Mouse (Mus musculus) megakaryocyte progenitor cell, adult 5-6 weeks (primary cell): ENCODE measurements at regions not wholly inside any gene's neighbourhood (a gene's known extent, or its start where the extent isn't known, plus 50 kb on each side); places are given as distances from the start of the nearest gene placed in this dataset.
"Not testable (repeated sequence)": the region's sequence is repeated elsewhere in the genome, so short reads cannot be mapped to it uniquely, and the experiment has no call there.

Experiments
- ATAC-seq: replicated peaks from 2 replicates; pipeline ENCODE4 v1.8.0; 2016; ENCODE audit warnings: mild to moderate bottlenecking, moderate TSS enrichment, inconsistent platforms; ENCODE audit not compliant: poor library complexity

DNA sequence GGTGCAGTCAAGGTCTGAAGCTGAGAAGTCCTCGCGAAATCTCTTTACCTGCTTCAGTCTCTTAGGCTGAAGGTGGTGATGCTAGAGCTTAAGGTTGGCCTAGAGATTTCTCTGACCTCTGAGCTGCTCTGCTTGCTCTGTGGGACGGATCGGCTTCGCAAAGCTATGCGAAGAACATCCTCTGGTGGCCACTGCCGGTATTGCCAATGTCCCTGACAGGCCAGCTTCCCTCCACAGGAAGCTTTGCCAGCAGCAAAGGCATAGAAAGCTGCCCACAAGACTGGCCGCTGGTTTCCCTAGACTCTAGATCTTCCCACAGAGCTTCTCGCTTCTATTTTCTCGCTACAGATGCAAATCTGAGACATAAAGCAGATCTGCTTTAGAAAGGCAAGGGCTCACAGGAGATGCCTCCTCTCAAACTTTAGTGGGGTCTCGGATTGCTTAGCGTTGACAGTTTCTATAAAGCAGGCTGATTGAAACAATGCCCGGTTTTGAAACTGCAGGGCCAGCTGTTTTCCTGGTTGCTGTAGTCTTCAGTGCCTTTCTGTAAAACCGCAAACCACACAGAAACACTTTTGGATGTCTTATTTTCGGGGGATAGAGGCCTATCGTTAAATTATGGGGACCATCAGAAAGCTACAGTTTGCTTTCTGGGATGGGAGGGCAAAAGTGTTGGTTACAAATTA lies 153.7 kb downstream of the Car8 start:
- peak; percentile 99 for ATAC-seq

- no peak for ATAC-seq
These were observed 159.5 kb downstream of the Car8 start for GRCm38 (mm10) chr4:8079349-8079748.

DNA sequence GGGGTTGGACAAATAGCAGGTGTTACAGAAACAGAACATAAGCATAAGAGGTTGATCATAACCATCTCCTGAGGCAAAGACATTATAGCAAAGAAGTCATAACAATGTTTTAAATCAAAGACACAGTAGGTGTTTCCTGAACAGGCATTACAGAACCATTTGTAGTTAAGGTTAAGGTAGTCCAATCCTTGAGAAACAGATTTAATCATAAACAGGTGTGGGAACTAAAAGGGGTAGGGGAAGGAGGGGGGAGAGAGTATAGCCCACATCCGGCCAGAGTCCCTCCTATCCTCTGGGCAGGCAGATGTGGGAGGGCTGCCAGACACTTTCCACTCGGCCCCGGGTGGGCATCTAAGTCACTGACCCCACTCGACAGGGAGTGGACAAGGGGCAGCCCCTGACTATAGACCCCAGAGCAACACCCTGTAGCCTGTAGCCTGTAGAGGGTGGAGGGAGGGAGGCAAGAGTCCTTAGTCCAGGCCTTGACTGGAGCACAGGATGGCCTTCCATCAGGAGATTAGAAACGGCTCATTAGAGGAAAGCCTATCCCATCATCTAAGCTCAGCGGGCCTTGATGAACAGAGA lies 165.8 kb downstream of the Car8 start:
- no peak for ATAC-seq

GRCm38 (mm10) chr4:8070693-8071092 lies 168.1 kb downstream of the Car8 start:
- ATAC-seq, result not testable (repeated sequence)

DNA sequence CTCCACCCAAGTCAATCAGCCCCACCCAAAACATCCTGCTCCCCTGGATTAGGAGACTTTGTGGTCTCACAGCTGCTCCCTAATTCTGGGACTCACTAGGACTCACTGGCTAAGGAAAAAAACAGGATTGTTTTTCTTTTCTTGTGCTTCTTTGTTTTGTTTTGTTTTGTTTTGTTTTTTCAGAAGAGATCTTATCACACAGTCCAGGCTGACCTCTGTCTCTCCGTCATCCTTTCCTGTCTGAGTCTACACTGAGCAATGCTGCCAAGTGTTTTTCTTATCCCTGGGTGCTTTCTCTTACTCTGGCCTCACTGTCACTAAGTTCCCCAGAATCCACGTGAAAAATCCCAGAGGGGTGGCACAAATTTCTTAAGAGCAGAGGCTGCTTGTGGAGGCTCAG lies 170.8 kb downstream of the Car8 start:
- no peak for ATAC-seq

DNA sequence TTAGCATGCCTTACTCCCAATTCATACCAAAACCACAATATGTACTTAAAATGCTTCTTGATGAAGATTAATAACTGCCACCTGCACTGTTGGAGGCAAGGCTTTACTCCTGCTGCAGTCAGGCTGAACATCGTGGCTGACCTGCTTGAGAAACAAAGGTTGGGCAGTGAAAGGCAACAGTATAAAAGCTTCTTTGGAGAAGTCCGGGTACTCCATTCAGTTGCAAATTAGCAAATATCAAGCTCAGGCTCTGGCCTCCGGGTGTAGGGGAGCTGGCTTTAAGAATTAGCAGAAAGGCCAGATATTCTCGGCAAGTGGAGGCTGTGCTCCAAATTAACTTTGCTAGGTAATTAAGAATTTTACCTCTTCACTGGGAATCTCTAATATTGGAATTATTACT lies 197.1 kb downstream of the Car8 start:
- ATAC-seq, result no peak

GRCm38 (mm10) chr4:8037863-8038262 lies 201.0 kb downstream of the Car8 start:
- no peak for ATAC-seq

DNA sequence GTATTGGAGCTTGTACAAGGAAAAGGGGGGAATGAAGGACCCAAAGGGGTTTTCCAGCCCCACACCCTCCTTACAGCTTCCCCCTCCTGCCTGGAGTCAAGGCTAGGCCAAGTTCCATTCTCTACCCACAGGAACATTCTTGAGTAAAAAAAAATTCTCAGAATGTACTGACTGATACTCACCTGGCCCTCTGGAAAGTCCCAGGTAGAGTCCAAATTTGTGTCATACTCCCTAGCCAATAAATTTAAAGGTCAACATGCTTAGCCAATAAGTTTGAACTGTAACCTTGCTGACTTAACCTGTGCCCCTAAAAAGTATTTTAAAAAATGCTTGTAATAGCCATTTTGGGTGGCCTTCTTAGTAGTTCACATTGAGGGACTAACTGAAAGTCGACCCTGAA lies 205.4 kb downstream of the Car8 start:
- not testable (repeated sequence) for ATAC-seq

DNA sequence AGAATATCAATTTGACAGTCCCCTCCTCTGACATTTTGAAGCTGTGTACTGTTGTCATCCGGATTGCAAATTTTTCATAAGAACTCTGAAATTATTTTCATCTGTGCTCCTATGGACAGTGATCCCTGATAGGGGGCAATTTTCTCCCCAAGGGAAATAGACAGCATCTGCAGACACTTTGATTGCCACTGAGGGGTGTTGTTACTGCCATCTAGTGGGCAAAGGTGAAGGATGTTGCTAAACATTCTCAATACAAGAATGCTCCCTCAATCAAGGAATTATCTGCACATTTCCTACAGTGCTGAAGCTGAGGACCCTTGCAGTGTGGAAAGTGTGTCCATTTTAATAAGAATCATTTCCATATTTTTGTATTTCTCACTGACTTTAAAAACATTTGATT lies 233.7 kb downstream of the Car8 start:
- peak; percentile 68 for ATAC-seq

DNA sequence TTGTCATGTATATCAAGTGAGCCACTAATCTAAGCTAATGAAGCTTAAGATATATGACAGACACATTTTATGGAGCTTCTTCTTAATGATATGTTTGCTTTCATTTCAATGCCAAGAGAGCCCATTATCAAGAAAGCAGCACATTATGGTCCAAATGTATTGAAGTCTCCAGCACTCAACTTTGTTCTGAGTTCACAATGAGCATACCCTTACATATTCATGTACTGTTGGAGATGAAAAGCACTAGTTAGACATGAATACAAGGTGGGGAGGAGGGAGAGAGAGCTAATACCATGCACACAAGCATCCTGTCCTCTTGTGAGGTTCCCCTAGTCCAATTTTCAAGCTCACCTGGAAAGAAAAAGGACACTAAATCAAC lies 241.3 kb downstream of the Car8 start:
- ATAC-seq, result no peak

GRCm38 (mm10) chr4:7996923-7997574 lies 241.8 kb downstream of the Car8 start:
- no peak for ATAC-seq

- 0 out of 2 replicates have a peak, but pooled peaks have one; percentile 26 for ATAC-seq
These were observed 245.9 kb downstream of the Car8 start for GRCm38 (mm10) chr4:7992944-7993343.

- ATAC-seq, result no peak
These were observed 251.1 kb downstream of the Car8 start for GRCm38 (mm10) chr4:7987781-7988180.

GRCm38 (mm10) chr4:7987346-7987745 lies 251.5 kb downstream of the Car8 start:
- ATAC-seq, result no peak

GRCm38 (mm10) chr4:7984814-7985213 lies 254.0 kb downstream of the Car8 start:
- no peak for ATAC-seq

GRCm38 (mm10) chr4:7979772-7980351 lies 259.0 kb downstream of the Car8 start:
- ATAC-seq, result no peak

DNA sequence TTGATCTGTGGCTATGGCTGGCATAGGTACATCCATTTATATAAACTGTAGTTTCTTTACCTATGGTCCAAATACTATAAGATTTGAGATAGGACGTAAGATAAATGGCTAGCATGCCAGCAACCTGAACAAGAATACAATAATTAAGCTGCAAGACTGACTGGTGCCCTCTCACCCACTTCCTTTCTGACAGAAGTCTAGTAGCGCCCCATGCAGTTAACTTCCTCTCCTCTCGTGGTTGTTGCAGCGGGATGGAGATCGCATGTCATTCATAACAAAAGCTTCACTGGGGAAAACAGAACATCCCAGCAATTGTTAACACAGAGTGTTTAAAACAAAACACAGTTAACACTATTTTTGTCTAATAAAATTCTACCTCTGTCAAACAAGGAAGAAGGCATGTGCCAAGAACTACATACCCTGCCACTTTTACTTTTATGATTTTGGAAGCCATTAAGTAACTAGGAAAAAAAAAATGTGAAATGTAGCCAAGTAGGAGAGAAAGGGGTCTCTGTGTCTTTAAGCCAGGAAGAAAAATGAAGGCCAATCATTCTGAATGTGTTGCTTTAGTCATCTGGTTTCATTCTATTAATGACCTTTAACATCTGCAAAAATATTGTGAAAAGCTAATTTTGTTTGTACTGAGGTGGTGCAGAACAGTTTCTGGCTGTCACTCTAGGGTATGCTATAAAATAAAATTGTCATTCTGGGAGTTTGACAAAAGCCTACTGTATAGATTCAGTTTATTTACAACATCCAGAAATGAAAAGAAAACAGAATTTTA lies 261.0 kb downstream of the Car8 start:
- no peak for ATAC-seq

GRCm38 (mm10) chr4:7970272-7970671 lies 268.6 kb downstream of the Car8 start:
- ATAC-seq, result no peak

GRCm38 (mm10) chr4:7965663-7966062 lies 273.2 kb downstream of the Car8 start:
- ATAC-seq, result no peak

GRCm38 (mm10) chr4:7961521-7962172 lies 277.2 kb downstream of the Car8 start:
- ATAC-seq, result no peak

DNA sequence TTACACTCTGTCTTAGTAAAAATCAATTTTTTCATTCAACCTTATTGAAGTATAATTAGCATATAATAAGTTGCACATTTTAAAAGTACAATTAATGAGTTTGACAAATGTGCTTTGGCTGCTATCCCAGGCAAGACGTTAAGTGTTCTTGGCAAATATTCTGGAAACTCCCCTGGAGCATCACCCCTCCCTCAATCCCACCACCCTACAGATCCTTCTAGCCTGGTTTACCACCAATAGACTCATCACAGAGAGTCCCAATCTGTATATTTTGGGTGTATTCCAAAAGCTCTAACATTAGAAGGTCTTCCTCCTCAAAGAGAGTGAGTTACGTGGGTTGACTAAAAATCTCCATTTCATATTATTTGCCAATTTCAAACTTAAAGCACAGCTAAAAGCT lies 278.5 kb downstream of the Car8 start:
- no peak for ATAC-seq
